Mouse (Mus musculus) kidney, postnatal 36 days (tissue): ENCODE results near the gene Txndc17.

ENCODE experiments used
- DNase-seq, 2 experiments: peaks; one replicate each; pipeline ENCODE4 v3.0.0; 2021 to 2022; ENCODE audit warnings: mixed read lengths in 2 of 2

Gene Txndc17

GRCm38 (mm10) chr11:72224865-72225264 is 17.5 kb downstream of the Txndc17 start:
- DNase-seq, result peak; percentile 71 to 91

- DNase-seq, result peak; percentile 19 to 42
These were observed 18.9 kb downstream of the Txndc17 start for GRCm38 (mm10) chr11:72226020-72226791.

GRCm38 (mm10) chr11:72226901-72227300 is 19.6 kb downstream of the Txndc17 start:
- no peak for DNase-seq

- DNase-seq, result no peak
These were observed 21.2 kb downstream of the Txndc17 start for GRCm38 (mm10) chr11:72228513-72228912.

- no peak for DNase-seq
These were observed 24.7 kb downstream of the Txndc17 start for GRCm38 (mm10) chr11:72232068-72232467.

- no peak for DNase-seq
These were observed 25.6 kb downstream of the Txndc17 start for GRCm38 (mm10) chr11:72232991-72233390.

- no peak for DNase-seq
These were observed 26.7 kb downstream of the Txndc17 start for GRCm38 (mm10) chr11:72234013-72234412.

GRCm38 (mm10) chr11:72240062-72240860 is 32.9 kb downstream of the Txndc17 start:
- DNase-seq, result no peak

GRCm38 (mm10) chr11:72245196-72245753 is 37.9 kb downstream of the Txndc17 start:
- DNase-seq, result no peak

- DNase-seq, result no peak
These were observed 48.3 kb downstream of the Txndc17 start for GRCm38 (mm10) chr11:72255629-72256028.

- DNase-seq, result no peak
These were observed 49.1 kb downstream of the Txndc17 start for GRCm38 (mm10) chr11:72256441-72256840.
